Mouse (Mus musculus) CH12.LX (cell line): Measurements from ENCODE around the gene Stxbp1. TPM values are rescaled to one million over a fixed set of nuclear protein-coding genes. Genes with fewer than 3 reads are reported as not detected.

ENCODE experiments used
- DNase-seq: peaks from one replicate; pipeline ENCODE4 v3.0.0-alpha.2; 2013; ENCODE audit errors: extremely low read depth
- H3K27ac ChIP-seq: 2 replicates; pipeline ENCODE4 v1.5.1; 2012; ENCODE audit warnings: low read depth, mild to moderate bottlenecking, control low read depth, moderate library complexity; ENCODE audit not compliant: insufficient read depth
- H3K27me3 ChIP-seq: replicated peaks from 2 replicates; pipeline ENCODE3; 2012; ENCODE audit warnings: inconsistent platforms
- H3K36me3 ChIP-seq, 2 experiments: replicated peaks in 1 of 2; 2 replicates each; pipeline versions ENCODE3 to v1.6.1; 2012; ENCODE audit warnings: inconsistent platforms in 1 of 2, low read length in 1 of 2, mild to moderate bottlenecking in 1 of 2, mixed read lengths in 1 of 2, moderate library complexity in 1 of 2; ENCODE audit not compliant: control insufficient read depth in 1 of 2, insufficient read depth in 1 of 2
- H3K4me1 ChIP-seq, 2 experiments: 2 replicates each; pipeline ENCODE4 v1.6.1; 2012; ENCODE audit warnings: inconsistent platforms in 1 of 2, moderate library complexity in 1 of 2; ENCODE audit not compliant: insufficient read depth in 2 of 2, control insufficient read depth in 1 of 2
- H3K4me2 ChIP-seq: 2 replicates; pipeline ENCODE4 v1.6.1; 2012; ENCODE audit warnings: low read depth, mild to moderate bottlenecking, control low read depth; ENCODE audit not compliant: poor library complexity, insufficient read depth, severe bottlenecking
- H3K4me3 ChIP-seq, 3 experiments: fragments of 150-350 bp in 1 of 3; sonication (generic) in 1 of 3; replicated peaks in 1 of 3; 2 replicates each; pipeline versions ENCODE3 to v1.5.1; 2011 to 2012; ENCODE audit warnings: low read depth in 2 of 3, low read length in 2 of 3, mild to moderate bottlenecking in 2 of 3, moderate library complexity in 2 of 3, control low read depth in 1 of 3, improper control_type of control experiment in 1 of 3, inconsistent platforms in 1 of 3, mixed read lengths in 1 of 3; ENCODE audit not compliant: poor library complexity in 1 of 3
- H3K79me2 ChIP-seq: replicated peaks from 2 replicates; pipeline ENCODE4 v1.6.1; 2012; ENCODE audit warnings: mild to moderate bottlenecking, moderate library complexity; ENCODE audit not compliant: control insufficient read depth, poor library complexity, insufficient read depth, severe bottlenecking; ENCODE audit errors: extremely low read depth
- H3K9ac ChIP-seq: 2 replicates; pipeline ENCODE4 v1.6.1; 2012; ENCODE audit warnings: low read depth, mild to moderate bottlenecking, control low read depth, moderate library complexity; ENCODE audit not compliant: insufficient read depth
- H3K9me3 ChIP-seq: replicated peaks from 2 replicates; pipeline ENCODE3; 2012; ENCODE audit warnings: low read length, inconsistent platforms, mixed read lengths
- BHLHE40 ChIP-seq: IDR thresholded peaks from 2 replicates; pipeline ENCODE4 v1.6.1; 2011; ENCODE audit warnings: mild to moderate bottlenecking, low read depth, low read length, improper control_type of control experiment
- CTCF ChIP-seq, 2 experiments: IDR thresholded peaks in 1 of 2; conservative IDR thresholded peaks in 1 of 2; 2 replicates each; pipeline ENCODE4 v1.5.1; 2011 to 2012; ENCODE audit warnings: low read depth in 2 of 2, low read length in 2 of 2, improper control_type of control experiment in 1 of 2, inconsistent platforms in 1 of 2, mild to moderate bottlenecking in 1 of 2, moderate library complexity in 1 of 2
- ETS1 ChIP-seq: conservative IDR thresholded peaks from 2 replicates; pipeline ENCODE4 v1.6.1; 2012; ENCODE audit warnings: low read depth, mild to moderate bottlenecking, inconsistent platforms, low read length, improper control_type of control experiment, moderate library complexity
- GABPA ChIP-seq: IDR thresholded peaks from 2 replicates; pipeline ENCODE4 v1.6.1; 2012; ENCODE audit warnings: low read depth, low read length, improper control_type of control experiment, inconsistent platforms; ENCODE audit not compliant: insufficient replicate concordance
- HCFC1 ChIP-seq: IDR thresholded peaks from 2 replicates; pipeline ENCODE4 v1.6.1; 2012; ENCODE audit warnings: low read depth, mild to moderate bottlenecking, inconsistent platforms, low read length, improper control_type of control experiment
- JUN ChIP-seq: IDR thresholded peaks from 2 replicates; pipeline ENCODE4 v1.6.1; 2011; ENCODE audit warnings: low read depth, mild to moderate bottlenecking, low read length, improper control_type of control experiment, moderate library complexity; ENCODE audit not compliant: insufficient read depth
- MAFK ChIP-seq: IDR thresholded peaks from 2 replicates; pipeline ENCODE4 v1.6.1; 2011; ENCODE audit warnings: low read length, improper control_type of control experiment; ENCODE audit not compliant: insufficient replicate concordance
- MAX ChIP-seq: IDR thresholded peaks from 2 replicates; pipeline ENCODE4 v1.6.1; 2011; ENCODE audit warnings: low read length, improper control_type of control experiment
- MAZ ChIP-seq: IDR thresholded peaks from 2 replicates; pipeline ENCODE4 v1.6.1; 2012; ENCODE audit warnings: low read depth, mild to moderate bottlenecking, inconsistent platforms, low read length, improper control_type of control experiment, moderate library complexity
- MEF2A ChIP-seq: IDR thresholded peaks from 2 replicates; pipeline ENCODE4 v1.6.1; 2014; ENCODE audit warnings: low read depth, mild to moderate bottlenecking, inconsistent platforms, low read length, improper control_type of control experiment, borderline replicate concordance
- MYC ChIP-seq: IDR thresholded peaks from 2 replicates; pipeline ENCODE4 v1.6.1; 2011; ENCODE audit warnings: low read depth, mild to moderate bottlenecking, improper control_type of control experiment, low read length
- NELFE ChIP-seq: IDR thresholded peaks from 2 replicates; pipeline ENCODE4 v1.6.1; 2011; ENCODE audit warnings: low read depth, low read length, improper control_type of control experiment
- NRF1 ChIP-seq: IDR thresholded peaks from 2 replicates; pipeline ENCODE4 v1.6.1; 2014; ENCODE audit warnings: low read depth, mild to moderate bottlenecking, inconsistent platforms, low read length, improper control_type of control experiment, moderate library complexity
- POLR2A ChIP-seq: IDR thresholded peaks from 2 replicates; pipeline ENCODE4 v1.6.1; 2011; ENCODE audit warnings: low read depth, mild to moderate bottlenecking, improper control_type of control experiment, low read length
- RAD21 ChIP-seq: IDR thresholded peaks from 2 replicates; pipeline ENCODE4 v1.6.1; 2011; ENCODE audit warnings: low read depth, mild to moderate bottlenecking, low read length, improper control_type of control experiment, moderate library complexity
- SIN3A ChIP-seq: IDR thresholded peaks from 2 replicates; pipeline ENCODE4 v1.6.1; 2012; ENCODE audit warnings: low read length, improper control_type of control experiment, inconsistent platforms
- TCF12 ChIP-seq: IDR thresholded peaks from 2 replicates; pipeline ENCODE4 v1.6.1; 2014; ENCODE audit warnings: low read depth, mild to moderate bottlenecking, inconsistent platforms, low read length, improper control_type of control experiment
- USF2 ChIP-seq: conservative IDR thresholded peaks from 2 replicates; pipeline ENCODE4 v1.6.1; 2011; ENCODE audit warnings: low read depth, low read length, improper control_type of control experiment
- ZKSCAN1 ChIP-seq: IDR thresholded peaks from 2 replicates; pipeline ENCODE4 v1.6.1; 2012; ENCODE audit warnings: low read depth, inconsistent platforms, low read length, improper control_type of control experiment, borderline replicate concordance
- ZMIZ1 ChIP-seq: IDR thresholded peaks from 2 replicates; pipeline ENCODE4 v1.6.1; 2012; ENCODE audit warnings: low read depth, mild to moderate bottlenecking, inconsistent platforms, low read length, improper control_type of control experiment
- dilution Hi-C: fragments of 300-500 bp; cut with MboI; formaldehyde crosslinking; loops from 2 replicates; pipeline ENCODE4 v1.14.3; 2020; ENCODE audit warnings: low sequenced_read_pairs; ENCODE audit not compliant: extremely low pct_unique_long_range_greater_than_20kb, extremely low pct_ligation_motif_present
- in situ Hi-C: fragments of 300-500 bp; cut with MboI; formaldehyde crosslinking; loops from 3 replicates; pipeline ENCODE4 v1.14.3; 2019; ENCODE audit warnings: low sequenced_read_pairs, low pct_ligation_motif_present, low pct_unique_long_range_greater_than_20kb, mixed read lengths
- polyA plus RNA-seq: library from polyadenylated mRNA; unstranded; fragments of >175 nt; gene quantifications from 2 replicates; pipeline ENCODE4 v1.2.1, GENCODE M21; 2012; ENCODE audit warnings: low read depth; ENCODE audit not compliant: insufficient read length
- total RNA-seq, 2 experiments: library from RNA; depleted of rRNA; stranded (reverse); fragments of 300-350 nt in 1 of 2; fragments of >200 nt in 1 of 2; gene quantifications; 2 replicates each; pipeline ENCODE4 v1.2.3; 2012 to 2014

Stxbp1 gene
- total and polyA plus RNA-seq, 3 experiments = 1.5 to 8.3 (median 2.5) TPM

DNA sequence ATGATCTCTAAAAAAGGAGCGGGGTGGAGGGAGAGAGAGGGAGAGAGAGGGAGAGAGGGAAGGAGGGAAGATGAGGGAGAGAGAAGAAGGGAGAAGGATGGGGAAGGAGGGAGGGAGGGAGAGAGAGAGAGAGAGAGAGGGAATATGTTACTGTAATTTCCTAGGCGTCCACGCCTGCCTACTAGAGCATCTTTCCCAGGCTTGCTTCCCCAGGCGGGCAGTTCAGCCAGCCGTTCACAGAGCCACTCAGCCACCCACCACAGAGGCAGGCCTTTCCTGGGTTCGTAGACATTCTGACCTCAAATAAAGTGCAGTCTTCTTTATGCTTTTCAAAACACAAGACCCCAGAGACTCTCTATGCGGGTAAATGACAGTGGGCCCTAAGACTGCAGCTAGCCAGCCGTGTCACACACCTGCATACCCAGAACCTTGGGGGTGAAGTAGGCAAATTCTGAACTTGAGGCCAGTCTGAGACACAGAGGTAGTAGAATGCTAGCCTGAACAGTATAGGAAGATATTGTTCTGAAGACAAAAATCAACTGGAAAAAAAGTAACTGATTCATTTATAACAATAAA lies 23.4 kb downstream of the Stxbp1 start:
- 0 out of 2 replicates have a peak overlapping the region, but pooled peaks have one; percentile 0 for H3K27ac ChIP-seq
- H3K27me3 ChIP-seq = no peaks in the 10 kb centered on the region
- H3K79me2 ChIP-seq = no peaks in the 10 kb centered on the region
- no peaks in the 10 kb centered on the region for H3K9me3 ChIP-seq
- dilution Hi-C loops = no loop called here
- H3K4me1 ChIP-seq = peaks cover 3 to 56% of the 10 kb centered on the region in 2 experiments; a peak in 3 of 4 replicates
- no peak overlapping the region for H3K4me2 ChIP-seq
- peak; percentile 78 for DNase-seq
- peaks cover 0 to 11% of the 10 kb centered on the region in 2 experiments for H3K36me3 ChIP-seq
- in situ Hi-C loops = no loop called here
- H3K9ac ChIP-seq = no peak overlapping the region
- no peak overlapping the region for H3K4me3 ChIP-seq
- TF ChIP-seq SIN3A = 0 out of 2 replicates have a peak, but pooled peaks have one; percentile 39
- TF ChIP-seq ETS1 = peak; percentile 7; the same call in 1 of the 2 replicates
- no peak for TF ChIP-seq ZKSCAN1
- TF ChIP-seq TCF12 = peak; percentile 59; the same call in 1 of the 2 replicates
- no peak for TF ChIP-seq MAZ

- H3K4me3 ChIP-seq = peak overlapping the region in 1 of 3 experiments; percentile 16
- no peak overlapping the region for H3K9ac ChIP-seq
- peak; percentile 42 for DNase-seq
- H3K9me3 ChIP-seq = no peaks in the 10 kb centered on the region
- peaks cover 0 to 14% of the 10 kb centered on the region in 2 experiments for H3K36me3 ChIP-seq
- H3K27me3 ChIP-seq = no peaks in the 10 kb centered on the region
- H3K79me2 ChIP-seq = no peaks in the 10 kb centered on the region
- in situ Hi-C loops = no loop called here
- no peak for TF ChIP-seq NELFE
- TF ChIP-seq BHLHE40 = peak; percentile 32; the same call in 1 of the 2 replicates
- TF ChIP-seq, all 38 proteins: peak for 1
- no peak overlapping the region for H3K4me2 ChIP-seq
- peaks cover 3 to 58% of the 10 kb centered on the region in 2 experiments; a peak in 3 of 4 replicates for H3K4me1 ChIP-seq
- dilution Hi-C loops = no loop called here
- H3K27ac ChIP-seq = 0 out of 2 replicates have a peak overlapping the region, but pooled peaks have one; percentile 0
Observed at GRCm38 (mm10) chr2:32823153-32823552, 23.9 kb downstream of the Stxbp1 start.

GRCm38 (mm10) chr2:32822643-32823042 lies 24.4 kb downstream of the Stxbp1 start:
- TF ChIP-seq HCFC1 (no peak), MAFK (no peak), MEF2A (no peak), JUN (no peak), POLR2A (no peak), MYC (no peak), SIN3A (no peak), BHLHE40 (no peak), ZMIZ1 (no peak), RAD21 (no peak), GABPA (no peak), NRF1 (no peak), NELFE (no peak), CTCF (conservative IDR thresholded peaks at IDR 0.05 in 1 of 2, IDR thresholded peaks at IDR 0.05 in 1 of 2; ENCODE audit: low read depth in 2 of 2, low read length in 2 of 2) (no peak), USF2 (no peak), MAX (no peak)
- Histone ChIP-seq H3K36me3 (peaks cover 0 to 19% of the 10 kb centered on the region in 2 experiments), H3K79me2 (no peaks in the 10 kb centered on the region), H3K4me3 (no peak overlapping the region), H3K4me1 (peaks cover 3 to 63% of the 10 kb centered on the region in 2 experiments; a peak in 3 of 4 replicates), H3K27me3 (no peaks in the 10 kb centered on the region), H3K27ac (no peak overlapping the region), H3K4me2 (no peak overlapping the region), H3K9ac (no peak overlapping the region), H3K9me3 (no peaks in the 10 kb centered on the region)
- no peak for DNase-seq
- dilution Hi-C loops = no loop called here
- in situ Hi-C loops = no loop called here
